8 mouse cellular contexts compared by ENCODE assay signal in genomic region chr9:88546166-88546565, GRCm38 (mm10). TPM values are rescaled to one million over a fixed set of nuclear protein-coding genes. Genes with fewer than 3 reads are reported as not detected.
DNase-seq lines count a peak whose midpoint lies in the region; ATAC-seq and TF ChIP-seq lines count a peak whose summit lies in the region.

No protein-coding gene starts in this region.

- H3K9ac ChIP-seq in forebrain, postnatal 0 days: no peak overlapping the region
- no peak overlapping the region for H3K9ac ChIP-seq in forebrain, embryonic 15.5 days (replicated peaks)
- no peak overlapping the region for H3K9ac ChIP-seq in neural tube, embryonic 15.5 days (replicated peaks)

- no peak overlapping the region for H3K4me2 ChIP-seq in forebrain, postnatal 0 days (ENCODE audit: low read depth)
- no peak overlapping the region for H3K4me2 ChIP-seq in forebrain, embryonic 15.5 days (replicated peaks)
- H3K4me2 ChIP-seq in neural tube, embryonic 15.5 days: no peak overlapping the region

- DNase-seq in forebrain, postnatal 0 days: peak; percentile 60
- peak; percentile 27 for DNase-seq in neural tube, embryonic 10.5 days (ENCODE audit: extremely low spot score, low spot score)
- peak; percentile 70 for DNase-seq in c-Kit-positive CD71-positive TER-119-negative erythroid progenitor cells, embryonic 14.5 days (ENCODE audit: low read depth)
- peak; percentile 60 to 67 for DNase-seq in heart, postnatal 14 days
- DNase-seq in mesoderm, embryonic 11.5 days (ENCODE audit: low read depth, low spot score): peak; percentile 46
- no peak for DNase-seq in layer of hippocampus, adult 8-10 months (ENCODE audit: low spot score in 2 of 2)

- H3K27ac ChIP-seq in forebrain, postnatal 0 days (ENCODE audit: low read depth, low read length): no peak overlapping the region
- H3K27ac ChIP-seq in forebrain, embryonic 15.5 days (replicated peaks): no peak overlapping the region
- H3K27ac ChIP-seq in neural tube, embryonic 15.5 days (replicated peaks): no peak overlapping the region

- no peak overlapping the region for H3K4me3 ChIP-seq in forebrain, postnatal 0 days (ENCODE audit: low read depth, low read length)
- no peak overlapping the region for H3K4me3 ChIP-seq in forebrain, embryonic 15.5 days
- no peak overlapping the region for H3K4me3 ChIP-seq in neural tube, embryonic 15.5 days (replicated peaks)

- no peak for ATAC-seq in forebrain, postnatal 0 days
- ATAC-seq in forebrain, embryonic 15.5 days (replicated peaks): no peak
- no peak for ATAC-seq in neural tube, embryonic 15.5 days (ENCODE audit: low FRiP score)

- 3% methylated on average over 2 of the region's 2 CpGs for WGBS in forebrain, postnatal 0 days
- WGBS in forebrain, embryonic 15.5 days: 3% methylated on average over 2 of the region's 2 CpGs
- 4% methylated on average over 2 of the region's 2 CpGs for WGBS in neural tube, embryonic 15.5 days

- 0 out of 2 replicates have a peak, but pooled peaks cover 12% of the 10 kb centered on the region for H3K4me1 ChIP-seq in forebrain, postnatal 0 days (ENCODE audit: insufficient read depth)
- H3K4me1 ChIP-seq in forebrain, embryonic 15.5 days: peaks cover 25% of the 10 kb centered on the region
- H3K4me1 ChIP-seq in neural tube, embryonic 15.5 days: peaks cover 23% of the 10 kb centered on the region

- H3K9me3 ChIP-seq in forebrain, postnatal 0 days (ENCODE audit: low read length): no peaks in the 10 kb centered on the region
- H3K9me3 ChIP-seq in forebrain, embryonic 15.5 days: no peaks in the 10 kb centered on the region
- no peaks in the 10 kb centered on the region for H3K9me3 ChIP-seq in neural tube, embryonic 15.5 days (replicated peaks)

- peak; percentile 72 for TF ChIP-seq CTCF in forebrain, postnatal 0 days (IDR thresholded peaks at IDR 0.05; ENCODE audit: low read depth)

- no peaks in the 10 kb centered on the region for H3K27me3 ChIP-seq in forebrain, postnatal 0 days (ENCODE audit: insufficient read depth, low read length)
- no peaks in the 10 kb centered on the region for H3K27me3 ChIP-seq in forebrain, embryonic 15.5 days
- H3K27me3 ChIP-seq in neural tube, embryonic 15.5 days (replicated peaks): no peaks in the 10 kb centered on the region

- intact Hi-C loops in heart, postnatal 14 days (cut with DNase I): loop anchor here (2.0 to 10.0 kb wide), 3 partner anchors 23 to 141 kb away; no protein-coding TSS in a partner anchor

- H3K36me3 ChIP-seq in forebrain, postnatal 0 days (ENCODE audit: insufficient read depth): no peaks in the 10 kb centered on the region
- H3K36me3 ChIP-seq in forebrain, embryonic 15.5 days: peaks cover under 1% of the 10 kb centered on the region; the same call in 1 of the 2 replicates
- H3K36me3 ChIP-seq in neural tube, embryonic 15.5 days: peaks cover under 1% of the 10 kb centered on the region; the same call in 1 of the 2 replicates

RNA-seq across cellular contexts. Expression of gene Zfp949, which starts 1.7 kb away (rescaled TPM):
- total RNA-seq in forebrain, postnatal 0 days (2014; rRNA removed): 18.6 and 25.0 TPM in 2 replicates
- polyA plus RNA-seq in forebrain, postnatal 0 days (2015; fragmentation: Nextera tagmentation; extraction: Ambion mirVana): 9.0 and 13.5 TPM in 2 replicates
- polyA plus RNA-seq in forebrain, embryonic 15.5 days (2015; fragmentation: Nextera tagmentation; extraction: Ambion mirVana): 17.1 and 18.5 TPM in 2 replicates
- polyA plus RNA-seq in neural tube, embryonic 15.5 days (2015; fragmentation: Nextera tagmentation; extraction: Ambion mirVana): 19.9 and 21.4 TPM in 2 replicates
- total RNA-seq in heart, postnatal 14 days (2021): 1 to 10 TPM; 6.9 to 7.8 TPM
- total RNA-seq in layer of hippocampus, adult 8-10 months (2022): 10 to 100 TPM; 19.5 to 29.3 (median 24.7) TPM

RNA-seq across cellular contexts. Expression of gene Trim43a, which starts 34.5 kb away (rescaled TPM):
- 0.08 TPM in 1 of 2 replicates, not detected in the other for total RNA-seq in forebrain, postnatal 0 days (2014; rRNA removed)
- polyA plus RNA-seq in forebrain, postnatal 0 days (2015; fragmentation: Nextera tagmentation; extraction: Ambion mirVana): 0.13 TPM in 1 of 2 replicates, not detected in the other
- polyA plus RNA-seq in forebrain, embryonic 15.5 days (2015; fragmentation: Nextera tagmentation; extraction: Ambion mirVana): 0.20 and 0.27 TPM in 2 replicates
- polyA plus RNA-seq in neural tube, embryonic 15.5 days (2015; fragmentation: Nextera tagmentation; extraction: Ambion mirVana): 0.08 and 0.20 TPM in 2 replicates
- total RNA-seq in heart, postnatal 14 days (2021): under 1 TPM; 0.17 to 0.22 TPM
- 1 to 10 TPM in 1 of 4 experiments, under 1 TPM in 2, not detected in 1; 0.74 to 1.2 (median 0.89) TPM for total RNA-seq in layer of hippocampus, adult 8-10 months (2022)

Comparison
In these comparisons a context has a peak if more than half of its experiments do, and no peak if none do; other contexts are left out.
1. DNase-seq: peak in forebrain, postnatal 0 days (single experiment), neural tube, embryonic 10.5 days (single experiment), c-Kit-positive CD71-positive TER-119-negative erythroid progenitor cells, embryonic 14.5 days (single experiment), heart, postnatal 14 days (2 of 2) and mesoderm, embryonic 11.5 days (single experiment); none in layer of hippocampus, adult 8-10 months (0 of 2).